Mouse (Mus musculus) stomach, postnatal 0 days (tissue): ENCODE results near the gene Gfi1. TPM values are rescaled to one million over a fixed set of nuclear protein-coding genes. Genes with fewer than 3 reads are reported as not detected.

Experiments
- ATAC-seq: fragments of 200-750 bp; cut with Nextera tagmentation; 2 replicates; pipeline ENCODE4 v1.8.0; 2017; ENCODE audit not compliant: low FRiP score, low TSS enrichment
- DNase-seq: peaks from one replicate; pipeline ENCODE4 v3.0.0-alpha.2; 2016; ENCODE audit warnings: low spot score
- H3K27ac ChIP-seq: fragments of 300-500 bp; sonication (generic); replicated peaks from 2 replicates; pipeline ENCODE4 v1.5.1; 2014; ENCODE audit warnings: mild to moderate bottlenecking, control low read depth
- H3K27me3 ChIP-seq: fragments of 300-500 bp; sonication (generic); 2 replicates; pipeline ENCODE4 v1.6.1; 2014; ENCODE audit warnings: low read length; ENCODE audit not compliant: control insufficient read depth, insufficient read depth
- H3K36me3 ChIP-seq: fragments of 300-500 bp; sonication (generic); 2 replicates; pipeline ENCODE4 v1.6.1; 2014; ENCODE audit warnings: low read length, mixed read lengths; ENCODE audit not compliant: control insufficient read depth, insufficient read depth
- H3K4me1 ChIP-seq: fragments of 300-500 bp; sonication (generic); replicated peaks from 2 replicates; pipeline ENCODE4 v1.6.1; 2014; ENCODE audit warnings: antibody characterized with exemption; ENCODE audit not compliant: control insufficient read depth, insufficient read depth
- H3K4me2 ChIP-seq: fragments of 300-500 bp; sonication (generic); replicated peaks from 2 replicates; pipeline ENCODE4 v1.6.1; 2014; ENCODE audit warnings: low read depth, mild to moderate bottlenecking, control low read depth, moderate library complexity
- H3K4me3 ChIP-seq: fragments of 300-500 bp; sonication (generic); 2 replicates; pipeline ENCODE4 v1.5.1; 2014; ENCODE audit warnings: low read depth, low read length, control low read depth
- H3K9ac ChIP-seq: fragments of 300-500 bp; sonication (generic); 2 replicates; pipeline ENCODE4 v1.6.1; 2014; ENCODE audit warnings: mild to moderate bottlenecking, low read length, control low read depth, mixed read lengths
- H3K9me3 ChIP-seq: fragments of 300-500 bp; sonication (generic); 2 replicates; pipeline ENCODE4 v1.6.1; 2016; ENCODE audit warnings: low read length; ENCODE audit not compliant: control insufficient read depth
- CTCF ChIP-seq: IDR thresholded peaks from 2 replicates; pipeline ENCODE4 v1.5.1; 2016; ENCODE audit warnings: antibody characterized with exemption, low read depth, mild to moderate bottlenecking, moderate library complexity
- EP300 ChIP-seq: optimal IDR thresholded peaks from 2 replicates; pipeline ENCODE3; 2016; ENCODE audit warnings: antibody characterized with exemption
- WGBS: fragments of 180-500 bp; shearing (Covaris S2); extraction: QIAGEN DNeasy Blood & Tissue Kit; methylation state at CpG from one replicate; pipeline ENCODE4 v1.1.7; 2014; 5-methylcytosine and 5-hydroxymethylcytosine counted together
- polyA plus RNA-seq: library from polyadenylated mRNA; unstranded; fragments of >200 nt; fragmentation: Nextera tagmentation; extraction: Ambion mirVana; gene quantifications from 2 replicates; pipeline ENCODE4 v1.2.1, GENCODE M21; 2015

The Gfi1 gene
- polyA plus RNA-seq, 1 experiment from 2014 or later, result 0.10 TPM

DNA sequence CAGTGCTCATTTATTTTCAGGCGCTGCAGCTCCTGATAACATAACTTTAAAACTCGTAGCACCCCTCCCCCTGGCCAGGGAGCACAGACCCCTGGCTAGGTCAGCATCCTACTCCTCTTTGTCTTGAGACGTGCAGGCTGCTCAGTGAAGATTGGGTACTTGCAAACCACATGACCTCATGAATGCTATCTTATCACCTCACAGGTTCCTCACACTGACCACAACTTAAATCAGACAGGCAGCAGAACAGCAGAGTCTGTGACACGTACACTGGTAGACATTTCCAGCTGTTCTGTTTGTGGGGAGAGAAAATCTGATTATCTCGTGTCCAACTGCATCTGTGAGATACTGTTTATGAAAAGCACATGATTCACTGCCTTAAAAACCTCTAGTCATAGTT is 33.3 kb upstream of the Gfi1 start:
- H3K4me1 ChIP-seq, result no peaks in the 10 kb centered on the region
- H3K36me3 ChIP-seq, result no peaks in the 10 kb centered on the region
- no peaks in the 10 kb centered on the region for H3K27me3 ChIP-seq
- TF ChIP-seq EP300 (no peak), CTCF (no peak)
- 41% methylated on average over 5 of the region's 5 CpGs for WGBS
- H3K9ac ChIP-seq, result no peak overlapping the region
- ATAC-seq, result no peak
- DNase-seq, result no peak
- H3K9me3 ChIP-seq, result no peaks in the 10 kb centered on the region
- H3K4me3 ChIP-seq, result no peak overlapping the region
- no peak overlapping the region for H3K27ac ChIP-seq
- H3K4me2 ChIP-seq, result no peak overlapping the region

DNA sequence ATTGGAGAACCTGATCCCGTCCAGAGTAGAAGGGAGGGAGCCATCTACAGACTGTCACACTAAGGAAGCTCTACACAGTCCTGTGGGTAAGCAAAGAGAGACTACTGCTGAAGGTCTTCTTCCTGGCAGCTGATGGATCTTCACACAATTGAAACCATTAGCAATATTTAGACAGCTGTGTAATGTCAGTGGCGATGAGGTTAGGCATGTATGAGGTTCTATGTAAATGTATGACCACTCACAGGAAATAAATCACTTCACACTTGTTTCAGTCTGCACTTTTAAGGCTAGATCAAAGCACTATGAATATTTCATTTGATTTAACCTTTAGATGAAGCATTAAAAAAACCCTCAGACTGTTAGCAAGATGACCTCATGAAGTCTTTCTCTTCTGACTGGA is 30.2 kb upstream of the Gfi1 start:
- H3K27ac ChIP-seq, result no peak overlapping the region
- 58% methylated on average over 2 of the region's 2 CpGs for WGBS
- no peak for ATAC-seq

DNA sequence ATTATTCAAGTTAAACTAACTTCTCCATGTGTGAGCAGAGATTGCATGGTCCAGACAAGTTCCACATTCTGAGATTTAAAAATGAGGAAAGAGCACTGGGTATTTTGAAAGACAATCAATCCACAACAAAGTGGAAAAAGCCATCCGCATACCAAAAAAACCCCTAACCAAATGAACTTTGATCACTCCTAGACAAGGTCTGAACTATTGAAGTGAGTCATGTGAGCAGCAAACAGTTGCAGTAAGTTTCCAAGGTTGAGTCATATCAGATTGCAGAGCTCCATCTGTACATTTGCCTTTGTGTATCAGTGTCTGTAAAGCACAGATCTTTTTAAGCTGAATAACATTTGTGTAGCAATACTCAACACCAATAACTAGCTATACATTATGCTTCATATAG is 28.9 kb upstream of the Gfi1 start:
- 65% methylated on average over 1 of the region's 1 CpGs for WGBS
- Histone ChIP-seq H3K9ac (no peak overlapping the region), H3K4me1 (no peaks in the 10 kb centered on the region), H3K27me3 (no peaks in the 10 kb centered on the region), H3K9me3 (no peaks in the 10 kb centered on the region), H3K4me3 (no peak overlapping the region), H3K36me3 (no peaks in the 10 kb centered on the region), H3K4me2 (no peak overlapping the region), H3K27ac (no peak overlapping the region)
- ATAC-seq (0 out of 2 replicates have a peak, but pooled peaks have one; percentile 49), DNase-seq (no peak)
- no peak for TF ChIP-seq CTCF
- no peak for TF ChIP-seq EP300

More for the DNA sequence above, 30.2 kb upstream of the Gfi1 start:
- H3K36me3 ChIP-seq, result no peaks in the 10 kb centered on the region
- no peaks in the 10 kb centered on the region for H3K9me3 ChIP-seq
- H3K4me1 ChIP-seq, result no peaks in the 10 kb centered on the region
- TF ChIP-seq CTCF (no peak), EP300 (no peak)
- H3K4me3 ChIP-seq, result no peak overlapping the region
- no peak for DNase-seq
- H3K4me2 ChIP-seq, result no peak overlapping the region
- no peaks in the 10 kb centered on the region for H3K27me3 ChIP-seq
- no peak overlapping the region for H3K9ac ChIP-seq

DNA sequence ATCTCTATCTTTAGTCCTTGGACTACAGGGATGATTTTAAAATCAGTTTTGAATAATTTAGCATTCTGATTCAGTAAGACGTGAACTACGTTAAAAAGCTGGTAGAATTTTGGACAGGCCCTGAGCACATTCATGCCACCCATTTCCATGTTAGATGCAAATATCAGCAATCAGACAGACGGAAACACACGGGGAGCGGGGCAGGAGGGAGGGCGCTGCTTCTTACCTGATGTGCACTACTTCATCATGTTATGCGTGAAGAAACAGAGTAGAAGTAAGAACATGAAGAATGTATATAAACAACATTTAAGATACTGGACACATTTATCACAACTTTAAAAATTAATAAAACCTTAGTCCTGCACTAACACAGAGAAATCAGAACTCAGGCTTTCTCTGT is 27.8 kb upstream of the Gfi1 start:
- ATAC-seq, result no peak
- Histone ChIP-seq H3K4me3 (no peak overlapping the region), H3K4me2 (no peak overlapping the region), H3K9me3 (no peaks in the 10 kb centered on the region), H3K36me3 (no peaks in the 10 kb centered on the region), H3K27ac (no peak overlapping the region), H3K4me1 (no peaks in the 10 kb centered on the region), H3K27me3 (no peaks in the 10 kb centered on the region), H3K9ac (no peak overlapping the region)
- 92% methylated on average over 7 of the region's 7 CpGs for WGBS
- DNase-seq, result no peak
- no peak for TF ChIP-seq CTCF

DNA sequence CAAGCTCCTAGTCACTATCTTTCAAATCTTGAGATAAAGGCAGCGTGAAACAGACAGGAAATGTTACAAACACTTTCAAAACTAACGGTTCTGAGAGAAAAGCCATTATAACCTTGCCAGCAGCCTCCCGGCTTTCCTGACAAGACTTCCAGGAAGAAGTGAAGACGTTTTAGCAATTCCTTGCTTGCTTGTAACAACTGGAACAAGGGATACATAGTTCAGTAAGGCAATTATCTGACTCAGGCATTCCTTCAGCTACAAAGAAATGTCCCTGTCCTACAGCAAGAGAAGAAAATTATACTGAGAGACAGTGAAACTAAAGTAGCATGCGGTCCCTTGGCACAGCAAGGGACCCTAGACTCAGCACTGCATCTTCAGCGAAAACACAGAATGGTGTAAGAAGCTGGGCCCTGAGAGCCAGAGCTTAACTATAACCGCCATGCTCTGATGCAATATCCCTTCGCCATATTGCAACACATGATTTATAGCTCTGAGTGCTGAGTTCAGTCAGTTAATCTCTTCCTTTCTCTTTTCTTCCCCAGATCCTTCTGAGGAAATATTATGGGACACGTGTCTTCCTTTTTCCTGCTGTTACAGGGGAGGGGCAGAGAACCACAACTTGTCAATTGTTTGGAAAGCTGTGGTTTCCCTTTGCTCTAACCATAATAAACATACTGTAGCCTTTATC is 23.5 kb upstream of the Gfi1 start:
- no peak overlapping the region for H3K4me3 ChIP-seq
- DNase-seq (no peak), ATAC-seq (peak; percentile 56; the same call in 1 of the 2 replicates)
- no peak overlapping the region for H3K27ac ChIP-seq
- no peaks in the 10 kb centered on the region for H3K27me3 ChIP-seq
- H3K9ac ChIP-seq, result no peak overlapping the region
- H3K36me3 ChIP-seq, result 0 out of 2 replicates have a peak, but pooled peaks cover 2% of the 10 kb centered on the region
- no peaks in the 10 kb centered on the region for H3K9me3 ChIP-seq
- no peak for TF ChIP-seq EP300
- TF ChIP-seq CTCF, result no peak
- H3K4me1 ChIP-seq, result no peaks in the 10 kb centered on the region
- H3K4me2 ChIP-seq, result no peak overlapping the region
- 37% methylated on average over 9 of the region's 9 CpGs for WGBS

DNA sequence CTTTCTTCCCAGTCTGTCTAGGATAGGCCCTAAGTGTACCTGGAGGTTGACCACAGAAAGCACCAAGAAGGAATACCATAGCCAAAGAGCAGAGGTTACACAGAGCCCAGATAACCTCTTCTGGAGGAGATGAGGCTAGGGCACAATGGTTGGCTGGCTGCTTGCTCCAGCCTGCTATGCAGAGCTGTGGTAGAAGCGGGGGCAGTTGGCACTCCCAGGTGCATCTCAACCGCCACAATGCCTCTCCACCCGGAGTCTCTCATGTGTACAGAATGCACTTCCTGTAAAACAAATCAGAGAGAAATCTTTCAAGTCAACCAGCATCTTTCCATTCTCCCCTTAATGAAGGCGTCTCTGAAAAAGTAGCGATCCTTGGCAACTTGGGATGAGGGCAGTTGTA is 13.2 kb upstream of the Gfi1 start:
- WGBS, result 91% methylated on average over 5 of the region's 5 CpGs
- Histone ChIP-seq H3K9ac (no peak overlapping the region), H3K36me3 (no peaks in the 10 kb centered on the region), H3K9me3 (no peaks in the 10 kb centered on the region), H3K4me2 (no peak overlapping the region), H3K4me3 (no peak overlapping the region), H3K27ac (no peak overlapping the region), H3K27me3 (no peaks in the 10 kb centered on the region), H3K4me1 (no peaks in the 10 kb centered on the region)
- DNase-seq, result no peak
- ATAC-seq, result no peak
- TF ChIP-seq EP300, result no peak
- no peak for TF ChIP-seq CTCF
